In genomic region chr3:108590786-108591529, GRCm38 (mm10) we compare ENCODE assay signal across 8 mouse cellular contexts. TPM values are rescaled to one million over a fixed set of nuclear protein-coding genes. Genes with fewer than 3 reads are reported as not detected.
DNase-seq lines count a peak whose midpoint lies in the region; ATAC-seq and TF ChIP-seq lines count a peak whose summit lies in the region.

TSS of gene Wdr47 (plus strand) at chr3:108591279.

- peak; percentile 96 for ATAC-seq in Patski
- peak; percentile 98 for ATAC-seq in hindbrain, embryonic 13.5 days (ENCODE audit: low FRiP score)

- no peaks in the 10 kb centered on the region for H3K27me3 ChIP-seq in Patski
- H3K27me3 ChIP-seq in hindbrain, embryonic 13.5 days = no peaks in the 10 kb centered on the region

- DNase-seq in Patski (ENCODE audit: low read depth, low spot score) = peak; percentile 87
- peak; percentile 95 for DNase-seq in cerebellum, postnatal 14 days
- DNase-seq in frontal cortex, postnatal 14 days (ENCODE audit: low spot score in 2 of 2) = peak; percentile 90 to 93
- DNase-seq in layer of hippocampus, postnatal 25 days (ENCODE audit: extremely low spot score in 1 of 2, low spot score in 1 of 2) = peak; percentile 86 to 88
- peak; percentile 97 for DNase-seq in lung, postnatal 25 days (ENCODE audit: low spot score)
- DNase-seq in retina, embryonic 14.5 days (ENCODE audit: low spot score) = peak; percentile 97
- DNase-seq in thymus, postnatal 4 days = peak; percentile 98

- in situ Hi-C loops in Patski (cut with MboI; ENCODE audit: low pct_unique_long_range_greater_than_20kb) = no loop called here

- no peak for TF ChIP-seq CTCF in Patski (IDR thresholded peaks at IDR 0.05)

- 6% methylated on average over 42 of the region's 44 CpGs for WGBS in hindbrain, embryonic 13.5 days

- H3K4me3 ChIP-seq in hindbrain, embryonic 13.5 days = peak within 1 kb of the TSS; percentile 96

- H3K9ac ChIP-seq in hindbrain, embryonic 13.5 days = peak within 1 kb of the TSS; percentile 96

- H3K4me2 ChIP-seq in hindbrain, embryonic 13.5 days = peak within 1 kb of the TSS; percentile 69

- H3K27ac ChIP-seq in hindbrain, embryonic 13.5 days = peak within 1 kb of the TSS; percentile 97

- CTCF ChIA-PET in Patski (lab: Charles Lee) = interaction anchor here (1.2 kb wide), 1 partner anchor 53 kb away, joined by 3 read pairs; no protein-coding TSS in a partner anchor

- H3K4me1 ChIP-seq in hindbrain, embryonic 13.5 days (replicated peaks) = peaks cover 13% of the 10 kb centered on the region

- H3K36me3 ChIP-seq in hindbrain, embryonic 13.5 days = 0 out of 2 replicates have a peak, but pooled peaks cover 4% of the 10 kb centered on the region

- H3K9me3 ChIP-seq in hindbrain, embryonic 13.5 days = no peaks in the 10 kb centered on the region

- POLR2A ChIA-PET in Patski (lab: Charles Lee) = interaction anchor here (1.0 to 1.1 kb wide), 2 partner anchors 19 to 25 kb away, joined by 4 read pairs; partner anchors contain the start of gene Taf13

RNA-seq across cellular contexts. Expression of gene Wdr47, which starts in this region (rescaled TPM):
- 25.7 TPM for polyA plus RNA-seq in Patski (2021)
- polyA plus RNA-seq in hindbrain, embryonic 13.5 days (2015; fragmentation: Nextera tagmentation; extraction: Ambion mirVana) = 91.5 and 96.5 TPM in 2 replicates
- 100 to 1,000 TPM; 130 to 139 TPM for total RNA-seq in layer of hippocampus, postnatal 25 days (2021)

Comparison
In these comparisons a context has a peak if more than half of its experiments do, and no peak if none do; other contexts are left out.
1. Peak in every context shown above with its lines: DNase-seq, ATAC-seq, H3K4me3 ChIP-seq and H3K27ac ChIP-seq.